Mouse (Mus musculus) layer of hippocampus, adult 8-10 months (tissue): ENCODE results near the gene 4930438A08Rik. TPM values are rescaled to one million over a fixed set of nuclear protein-coding genes. Genes with fewer than 3 reads are reported as not detected.
"Not testable (repeated sequence)": the region's sequence is repeated elsewhere in the genome, so short reads cannot be mapped to it uniquely, and the experiment has no call there.

Experiments
- DNase-seq, 2 experiments: peaks; one replicate each; pipeline ENCODE4 v3.0.0; 2022; ENCODE audit warnings: low spot score in 2 of 2
- total RNA-seq, 4 experiments: library from RNA; stranded (reverse); gene quantifications; 2 replicates each; pipeline ENCODE4 v1.2.4; 2022

Gene 4930438A08Rik
- not detected for total RNA-seq

DNA sequence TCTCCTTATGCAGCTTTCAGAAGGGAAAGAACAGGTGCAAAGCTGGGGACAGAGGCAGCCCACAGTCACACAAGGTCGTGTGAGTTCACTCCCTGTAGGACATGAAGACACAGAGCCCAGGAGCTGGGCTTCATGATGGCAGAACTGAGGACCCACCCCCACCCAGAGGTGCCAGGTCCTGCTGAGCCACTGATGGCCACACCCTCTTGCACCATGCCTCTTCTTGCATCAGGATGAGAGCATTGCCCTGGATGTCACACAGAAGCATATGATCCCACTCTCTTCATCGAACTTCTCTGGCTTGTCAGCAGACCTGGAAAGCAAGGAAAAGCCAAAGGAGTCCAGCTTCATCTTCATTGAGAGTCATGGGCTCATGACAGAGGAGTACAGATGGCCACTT lies at the start of gene 4930438A08Rik:
Gene 4930438A08Rik, plus strand, starts transcription at position 228 of the 400 bp plus-strand sequence.
- no peak for DNase-seq

DNA sequence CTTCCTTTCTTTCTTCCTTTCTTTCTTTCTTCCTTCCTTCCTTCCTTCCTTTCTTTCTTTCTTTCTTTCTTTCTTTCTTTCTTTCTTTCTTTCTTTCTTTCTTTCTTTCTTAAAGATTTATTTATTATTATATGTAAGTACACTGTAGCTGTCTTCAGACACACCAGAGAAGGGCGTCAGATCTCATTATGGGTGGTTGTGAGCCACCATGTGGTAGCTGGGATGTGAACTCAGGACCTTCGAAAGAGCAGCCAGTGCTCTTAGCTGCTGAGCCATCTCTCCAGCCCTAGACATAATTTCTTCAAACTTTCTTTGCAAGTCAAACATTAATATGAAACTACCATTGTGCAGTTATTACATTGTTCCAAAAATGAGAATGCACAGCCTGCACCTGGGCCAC lies 49.7 kb upstream of the 4930438A08Rik start:
- not testable (repeated sequence) for DNase-seq

DNA sequence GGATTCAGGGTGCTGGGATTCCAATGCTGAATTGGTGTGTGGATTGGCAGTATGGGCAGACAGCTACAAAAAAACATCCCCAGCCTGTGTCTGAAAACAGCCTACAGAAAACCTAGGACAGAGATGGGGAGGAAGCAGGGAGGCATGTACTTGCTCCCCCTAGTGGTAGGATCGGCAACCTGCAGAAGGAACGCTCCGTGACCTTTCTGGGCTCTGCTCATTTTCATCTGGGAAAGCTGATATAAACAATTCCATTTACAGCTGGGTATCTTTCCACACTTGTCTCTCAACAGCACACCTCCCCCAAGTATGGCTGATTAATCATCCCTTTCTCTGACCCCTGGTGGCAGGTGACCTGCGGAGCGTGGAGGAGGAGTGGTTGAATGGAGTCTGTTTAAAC lies 48.9 kb upstream of the 4930438A08Rik start:
- peak; percentile 35 to 63 for DNase-seq

DNA sequence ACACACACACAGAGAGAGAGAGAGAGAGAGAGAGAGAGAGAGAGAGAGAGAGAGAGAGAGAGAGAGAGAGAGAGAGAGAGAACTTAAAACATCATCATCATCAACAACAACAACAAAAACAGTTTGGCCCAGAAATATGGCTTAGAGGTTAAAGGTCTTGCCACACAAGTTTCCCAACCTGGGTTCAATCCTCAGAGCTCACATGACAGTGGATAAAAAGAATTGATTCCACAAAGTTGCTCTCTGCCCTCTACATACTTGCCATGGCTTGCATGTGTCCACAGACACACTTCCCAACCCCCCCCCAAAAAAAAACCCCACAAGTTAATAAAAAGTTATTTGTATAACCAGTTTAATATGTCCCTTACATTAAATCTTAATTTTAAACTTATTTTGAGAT lies 48.2 kb upstream of the 4930438A08Rik start:
- no peak for DNase-seq

DNA sequence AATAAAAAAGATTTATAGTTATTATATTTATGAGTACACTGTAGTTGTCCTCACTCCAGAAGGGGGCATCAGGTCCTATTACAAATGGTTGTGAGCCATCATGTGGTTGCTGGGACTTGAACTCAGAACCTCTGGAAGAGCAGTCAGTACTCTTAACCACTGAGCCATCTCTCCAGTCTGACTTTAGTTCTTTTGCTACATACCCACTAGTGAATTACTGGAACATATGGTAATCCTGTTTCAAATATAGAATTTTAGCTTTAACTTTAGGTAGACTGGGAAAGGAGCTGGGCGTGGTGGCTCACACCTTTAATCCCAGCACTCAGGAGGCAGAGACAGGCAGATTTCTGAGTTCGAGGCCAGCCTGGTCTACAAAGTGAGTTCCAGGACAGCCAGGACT lies 46.6 kb upstream of the 4930438A08Rik start:
- DNase-seq, result not testable (repeated sequence)

DNA sequence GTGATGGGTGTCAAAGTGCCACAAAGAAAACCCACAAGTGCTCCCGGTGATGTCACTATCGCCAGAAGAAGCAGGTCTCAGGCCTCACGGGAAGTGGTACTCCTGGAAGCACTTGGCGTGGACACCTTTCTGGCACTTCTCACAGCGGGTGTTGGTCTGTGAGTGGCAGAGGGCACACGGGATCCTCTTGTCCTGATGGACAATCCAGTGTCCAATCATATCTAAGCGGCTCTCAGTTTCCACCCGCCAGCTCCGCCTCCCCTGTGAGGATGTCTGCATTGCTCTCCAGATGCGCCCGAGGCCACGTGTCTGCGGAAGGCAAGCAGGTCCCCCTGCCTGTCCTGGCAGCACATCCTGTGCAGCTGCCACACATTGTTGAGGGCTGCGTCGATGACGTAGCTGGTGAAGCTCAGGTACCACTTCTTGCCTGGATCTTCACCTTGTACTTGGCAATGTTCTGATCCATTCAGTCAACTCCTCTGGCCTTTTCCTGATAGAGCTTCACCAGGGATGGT lies 44.1 kb upstream of the 4930438A08Rik start:
- no peak for DNase-seq

DNA sequence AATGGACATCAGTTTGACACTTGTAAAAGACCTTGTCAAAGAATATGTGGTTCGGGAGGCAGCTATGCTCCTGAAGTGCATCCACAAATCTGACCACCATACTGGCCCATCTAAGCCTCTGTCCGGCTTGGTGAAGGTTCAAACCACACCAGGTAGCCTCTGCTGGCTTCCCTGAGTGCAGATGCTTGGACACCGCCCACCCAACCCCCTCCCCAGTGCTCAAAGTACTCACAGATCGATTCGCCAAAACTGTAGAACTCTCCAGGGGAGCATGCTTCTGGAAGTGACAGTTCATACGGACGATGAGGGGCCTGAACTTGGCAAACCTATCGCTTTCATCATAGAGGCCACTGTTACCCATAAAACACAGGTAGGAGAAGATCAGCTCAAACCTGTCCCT lies 43.4 kb upstream of the 4930438A08Rik start:
- DNase-seq, result no peak

DNA sequence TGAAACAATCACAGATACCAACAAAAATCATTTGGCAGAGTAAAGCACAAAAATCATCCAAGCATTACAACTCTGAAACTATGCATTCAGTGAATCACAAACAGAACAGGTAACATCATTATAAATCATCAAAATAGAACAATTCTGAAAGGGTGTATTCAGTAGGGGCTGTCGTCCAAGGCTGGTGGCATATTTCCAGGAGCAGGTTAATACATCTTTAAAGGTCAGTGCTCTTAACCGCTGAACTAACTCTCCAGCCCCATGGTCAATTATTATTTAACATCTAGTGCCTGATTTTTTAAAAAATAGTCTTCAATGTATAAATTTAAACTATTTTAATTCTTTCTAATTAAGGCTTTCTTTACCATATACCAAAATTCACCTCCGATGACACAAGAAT lies 40.0 kb upstream of the 4930438A08Rik start:
- not testable (repeated sequence) for DNase-seq

DNA sequence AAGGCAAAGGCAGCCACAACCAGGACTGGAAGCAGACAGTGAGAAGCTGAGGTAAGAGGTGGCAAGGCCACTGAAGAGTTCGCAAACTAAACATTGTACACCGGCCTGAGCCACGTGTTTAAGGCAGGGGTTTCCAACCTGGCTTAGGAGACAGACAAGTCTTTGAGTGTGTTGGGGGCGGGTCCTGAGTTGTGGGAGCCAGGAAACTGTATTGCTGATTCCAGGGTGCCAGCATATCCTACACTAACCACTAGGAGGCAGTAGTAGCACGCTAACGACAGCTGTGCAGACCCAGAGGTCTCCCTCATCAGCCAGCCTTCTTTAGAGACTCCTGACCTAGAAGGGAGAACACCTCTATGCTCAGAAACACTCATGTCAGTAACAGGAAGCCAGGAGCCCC lies 39.4 kb upstream of the 4930438A08Rik start:
- DNase-seq, result no peak

DNA sequence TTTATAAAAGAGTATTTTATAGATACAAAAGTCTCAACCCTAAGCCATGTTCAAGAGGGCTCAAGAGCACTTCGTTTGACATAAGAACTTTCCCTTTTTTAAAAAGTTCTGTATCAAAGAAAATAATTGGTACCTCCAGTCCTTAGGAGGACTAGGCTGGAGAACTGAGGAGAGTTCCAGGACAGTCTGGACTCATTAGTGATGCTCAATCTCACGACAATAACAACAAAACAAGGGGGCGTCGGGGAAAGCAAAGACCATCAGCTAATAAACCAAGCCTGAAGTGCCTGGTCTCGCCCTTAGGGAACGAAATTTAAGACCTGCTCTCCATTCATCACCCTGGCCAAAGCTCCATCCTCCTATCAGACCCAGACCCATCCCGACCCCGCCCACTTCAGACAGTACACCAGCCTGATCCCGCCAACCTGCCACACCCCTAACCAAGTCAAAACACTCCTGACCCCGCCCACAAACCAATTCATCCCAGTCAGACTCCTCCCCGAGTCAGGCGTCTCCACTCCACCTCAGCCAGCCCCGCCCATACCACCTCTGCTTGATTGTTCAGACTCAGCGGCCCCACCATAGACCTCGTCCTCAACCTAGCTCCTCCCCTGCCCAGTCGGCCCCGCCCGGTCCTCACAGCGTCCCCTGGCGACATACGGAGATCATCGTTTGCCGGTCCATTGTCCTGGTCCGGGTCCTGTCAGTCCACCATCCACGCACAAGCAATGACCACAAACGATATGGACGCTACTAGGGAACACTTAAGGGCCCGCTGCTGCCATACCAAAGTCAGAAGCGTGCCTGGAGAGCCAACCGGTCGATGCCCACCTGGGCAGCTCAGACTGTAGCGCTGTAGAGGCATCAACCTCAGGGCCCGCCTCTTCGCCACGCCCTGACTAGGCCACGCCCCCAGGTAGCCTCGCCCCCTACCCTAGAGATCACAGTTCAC lies 35.5 kb upstream of the 4930438A08Rik start:
- DNase-seq, result no peak

DNA sequence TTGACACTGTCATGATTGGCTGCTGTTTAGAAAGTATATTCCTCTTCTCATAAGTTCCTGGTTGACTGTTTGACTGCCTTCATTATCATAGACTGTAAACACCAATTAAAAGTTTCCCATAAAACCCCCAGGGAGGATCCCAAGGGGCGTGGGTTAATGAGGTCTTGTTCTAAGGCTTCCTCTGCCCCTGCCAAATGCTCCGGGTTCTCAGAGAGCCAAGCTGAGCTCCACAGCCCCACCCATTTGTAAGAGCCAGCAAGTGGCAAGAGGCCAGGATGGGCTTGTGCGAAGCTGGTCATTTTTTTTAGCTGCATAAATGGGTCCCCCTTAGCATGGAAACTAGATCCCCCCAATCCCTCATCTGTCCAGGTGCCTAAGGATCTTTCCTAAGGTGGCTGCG lies 27.3 kb upstream of the 4930438A08Rik start:
- DNase-seq, result no peak

DNA sequence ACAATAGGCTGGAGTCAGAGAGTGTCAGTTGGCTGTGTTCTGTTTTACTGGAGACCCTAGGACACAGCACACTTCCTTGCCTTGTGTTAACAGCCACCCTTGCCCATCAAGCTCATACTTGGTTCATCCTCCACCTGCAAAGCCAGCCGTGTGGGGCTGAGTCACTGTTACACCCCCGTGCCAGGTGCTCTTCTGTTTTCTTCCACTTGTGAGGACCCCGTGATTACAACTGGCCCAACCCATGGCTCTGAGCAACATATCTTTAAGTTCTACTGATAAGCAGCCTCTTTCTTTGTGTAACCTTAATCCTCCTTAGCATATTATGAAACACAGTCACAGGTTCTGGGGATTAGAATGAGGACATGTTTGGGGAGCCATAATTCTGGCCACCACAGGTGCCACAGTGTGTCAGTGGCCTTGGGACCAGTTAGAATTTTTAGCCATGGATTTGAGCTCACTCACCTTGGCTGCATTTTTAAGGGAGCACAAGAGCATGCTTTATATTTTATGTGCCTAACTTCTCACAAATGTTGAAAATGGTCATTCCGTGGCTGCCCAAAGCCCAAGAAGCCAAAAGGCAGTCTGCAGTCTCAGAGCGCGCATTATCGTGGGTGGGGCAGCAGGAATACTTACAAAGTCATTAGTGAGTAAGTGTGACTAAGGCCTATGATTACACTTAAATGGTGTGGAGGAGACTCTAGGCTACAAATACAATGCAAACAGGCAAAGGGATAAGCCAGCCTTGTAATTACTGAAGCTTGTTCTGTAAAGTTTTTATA lies 25.2 kb upstream of the 4930438A08Rik start:
- DNase-seq, result no peak

DNA sequence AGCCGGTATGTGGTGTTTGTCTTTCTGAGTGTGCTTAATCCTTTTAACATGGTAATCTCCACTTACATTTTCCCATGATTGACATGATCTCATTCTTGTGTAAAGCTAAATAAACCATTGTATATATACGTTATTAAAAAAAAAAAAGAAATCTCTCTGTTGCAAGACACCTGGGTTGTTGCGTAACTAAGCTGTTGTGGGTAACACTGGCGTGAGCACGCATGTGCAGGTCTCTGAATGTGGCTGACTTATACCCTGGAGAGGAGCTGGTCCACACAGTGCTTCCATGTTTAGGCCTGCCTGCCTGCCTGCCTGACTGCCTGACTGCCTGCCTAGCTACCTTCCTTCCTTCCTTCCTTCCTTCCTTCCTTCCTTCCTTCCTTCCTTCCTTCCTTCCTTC lies 24.0 kb upstream of the 4930438A08Rik start:
- DNase-seq, result no peak

DNA sequence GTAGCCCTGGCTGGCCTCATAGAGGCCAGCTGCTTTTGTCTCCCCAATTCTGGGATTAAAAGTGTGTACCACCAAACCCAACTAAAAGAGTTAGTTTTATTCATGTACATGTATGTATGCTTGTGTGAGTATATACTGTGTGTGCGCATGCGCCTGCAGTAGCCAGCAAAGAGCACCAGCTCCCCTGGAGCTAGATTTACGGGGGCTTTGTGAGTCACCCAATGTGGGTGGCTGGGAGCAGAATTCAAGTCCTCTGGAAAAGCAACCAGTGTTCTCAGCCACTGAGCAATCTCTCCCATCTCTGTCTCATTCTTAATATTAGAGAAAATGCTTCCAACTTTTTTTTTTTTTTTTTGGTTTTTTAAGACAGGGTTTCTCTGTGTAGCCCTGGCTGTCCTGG lies 20.2 kb upstream of the 4930438A08Rik start:
- no peak for DNase-seq

DNA sequence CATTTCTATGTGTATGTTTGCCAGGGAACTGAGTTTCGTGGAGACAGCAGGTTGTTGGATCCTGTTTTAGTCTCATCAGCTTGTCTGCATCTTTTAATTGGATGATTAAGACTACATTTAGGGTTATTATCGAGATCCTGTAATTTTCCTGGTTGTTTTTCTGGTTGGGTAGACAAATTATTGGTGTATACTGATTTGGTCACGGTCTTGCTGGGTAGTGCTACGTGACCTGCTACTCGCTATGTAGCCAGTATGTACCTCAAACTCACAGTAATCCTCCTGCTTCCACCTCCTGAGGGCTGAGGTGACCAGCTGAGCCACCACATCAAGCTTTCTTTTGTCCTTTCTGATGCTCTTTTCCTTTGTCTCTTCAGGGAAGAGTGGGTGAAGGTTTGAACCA lies 16.8 kb upstream of the 4930438A08Rik start:
- no peak for DNase-seq

DNA sequence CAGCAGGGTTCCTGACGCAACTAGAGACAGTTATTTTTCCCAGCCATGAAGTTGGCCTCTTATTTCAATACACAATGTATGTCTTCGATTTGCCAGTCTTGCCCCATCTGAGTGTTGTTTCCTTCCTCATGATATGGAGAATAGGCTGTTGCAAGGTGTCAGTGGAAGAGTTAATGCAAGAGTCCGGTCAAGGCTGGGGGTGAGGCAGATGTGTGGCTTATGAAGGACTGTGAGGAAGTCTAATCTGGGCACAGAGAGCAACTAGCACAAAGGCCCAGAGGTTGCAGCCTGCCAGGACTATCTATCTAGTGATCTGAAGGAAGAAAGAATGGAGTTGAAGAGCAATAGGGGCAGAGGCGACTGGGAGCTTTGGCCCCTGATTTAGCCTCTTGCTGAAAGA lies 14.4 kb upstream of the 4930438A08Rik start:
- no peak for DNase-seq

DNA sequence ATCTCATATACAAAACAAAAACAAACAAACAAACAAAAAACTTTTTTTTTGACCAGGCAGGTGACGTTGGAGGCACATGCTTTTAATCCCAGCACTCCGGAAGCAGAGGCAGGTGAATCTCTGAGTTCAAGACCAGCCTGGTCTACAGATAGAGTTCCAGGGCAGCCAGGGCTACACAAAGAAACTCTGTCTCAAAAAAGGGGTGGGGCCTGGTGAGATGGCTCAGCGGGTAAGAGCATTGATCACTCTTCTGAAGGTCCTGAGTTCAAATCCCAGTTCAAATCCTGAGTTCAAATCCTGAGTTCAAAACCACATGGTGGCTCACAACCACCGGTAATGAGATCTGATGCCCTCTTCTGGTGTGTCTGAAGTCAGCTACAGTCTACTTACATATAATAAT lies 12.8 kb upstream of the 4930438A08Rik start:
- DNase-seq, result no peak

DNA sequence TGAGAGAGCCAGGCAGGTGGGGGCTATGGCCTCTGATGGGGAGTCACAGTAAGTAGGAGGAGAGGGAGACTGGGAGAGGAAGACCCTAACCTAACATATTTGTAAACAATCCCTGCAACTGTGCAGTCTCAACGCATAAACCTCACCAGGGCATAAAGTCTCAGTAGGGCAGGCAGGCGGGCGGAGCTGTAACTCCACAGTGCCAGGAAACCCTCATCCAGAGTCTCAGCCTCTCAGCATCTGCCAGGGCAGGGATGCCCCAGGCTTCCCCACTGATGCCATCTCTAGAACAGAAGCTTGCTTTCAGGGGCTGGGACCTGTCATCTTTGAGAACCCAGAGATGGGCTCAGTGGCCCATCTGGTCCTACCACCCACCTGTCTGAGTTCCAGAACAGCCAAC lies 12.3 kb upstream of the 4930438A08Rik start:
- no peak for DNase-seq

DNA sequence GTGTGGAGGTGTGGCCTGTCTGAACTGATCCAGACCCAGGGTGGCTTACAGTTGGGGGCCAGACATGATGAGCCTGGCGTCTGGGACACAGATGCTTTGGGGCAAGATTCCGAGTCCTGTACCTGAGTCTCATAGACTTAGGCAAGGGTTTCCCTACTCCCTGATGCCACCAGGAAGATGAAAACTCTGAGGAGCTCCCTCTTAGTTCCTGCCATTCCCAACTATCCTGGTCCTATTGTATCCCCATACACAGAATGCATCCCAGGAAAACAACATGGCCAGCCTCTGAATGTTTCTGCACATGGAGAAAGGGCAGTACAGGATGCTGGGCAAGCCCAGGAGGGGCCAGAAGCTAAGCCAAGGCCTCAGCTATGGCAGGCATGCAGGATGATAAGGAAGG lies 11.1 kb upstream of the 4930438A08Rik start:
- DNase-seq, result no peak

DNA sequence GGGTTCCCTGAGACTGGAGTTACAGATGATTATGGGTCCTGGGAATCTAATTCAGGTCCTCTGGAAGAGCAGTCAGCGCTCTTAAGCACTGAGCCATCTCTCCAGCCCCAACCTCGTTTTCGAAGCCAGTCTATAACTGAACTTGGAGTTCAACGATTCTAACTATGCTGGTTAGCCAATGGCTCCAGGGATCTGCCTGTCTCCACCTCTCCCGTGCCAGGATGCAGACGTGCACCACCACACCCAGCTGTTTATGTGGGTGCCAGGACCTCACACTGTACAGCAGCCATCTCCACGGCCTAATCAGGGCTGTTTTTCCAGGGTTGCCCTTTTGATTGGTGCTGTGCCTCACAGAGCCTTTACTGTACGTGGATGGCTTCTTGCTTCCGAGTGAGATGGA lies 10.1 kb upstream of the 4930438A08Rik start:
- no peak for DNase-seq

DNA sequence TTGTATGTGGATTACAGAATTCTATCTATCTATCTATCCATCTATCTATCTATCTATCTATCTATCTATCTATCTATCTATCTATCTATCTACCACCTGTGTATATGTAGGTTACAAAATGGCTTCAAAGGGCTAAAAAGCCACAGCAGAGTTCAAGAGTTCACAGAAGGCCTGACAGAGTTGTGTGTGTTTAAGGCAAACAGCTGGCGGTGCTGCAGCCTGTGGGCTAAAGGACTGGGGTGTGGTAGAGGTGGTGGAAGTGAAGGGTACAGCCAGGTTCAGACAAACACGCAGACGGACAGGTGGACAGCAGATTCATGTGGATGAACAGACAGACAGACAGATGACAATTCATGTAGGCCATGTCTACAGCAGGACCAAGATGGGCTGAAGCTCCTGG lies 6.3 kb upstream of the 4930438A08Rik start:
- DNase-seq, result no peak

DNA sequence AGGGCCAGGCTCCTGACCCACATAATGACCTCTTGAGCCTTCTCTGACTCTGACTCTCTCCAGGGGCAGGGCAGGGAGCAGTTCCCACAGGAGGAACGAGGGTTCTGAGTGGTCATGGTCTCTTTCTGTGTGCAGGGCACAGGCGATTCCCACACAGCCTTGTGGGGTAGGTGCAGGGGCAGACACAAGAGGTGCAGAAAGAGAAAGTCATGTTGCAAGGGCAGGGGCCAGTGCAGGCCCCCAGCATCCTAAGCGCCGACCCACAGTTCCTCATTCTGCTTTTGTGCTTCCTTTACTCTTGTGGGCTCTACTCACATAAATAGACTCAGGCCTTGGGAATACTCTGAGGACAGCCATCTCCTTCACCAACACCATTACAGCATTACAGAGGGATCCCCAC lies 1.2 kb downstream of the 4930438A08Rik start:
- no peak for DNase-seq
